Mouse (Mus musculus) skeletal muscle tissue, postnatal 0 days (tissue): ENCODE results near the gene Vinac1. TPM values are rescaled to one million over a fixed set of nuclear protein-coding genes. Genes with fewer than 3 reads are reported as not detected.

Experiments used
- polyA plus RNA-seq: library from polyadenylated mRNA; unstranded; fragments of >200 nt; fragmentation: Nextera tagmentation; extraction: Ambion mirVana; gene quantifications from 2 replicates; pipeline ENCODE4 v1.2.1, GENCODE M21; 2015

Vinac1 gene
- 0.10 and 0.14 TPM in 2 replicates for polyA plus RNA-seq

DNA sequence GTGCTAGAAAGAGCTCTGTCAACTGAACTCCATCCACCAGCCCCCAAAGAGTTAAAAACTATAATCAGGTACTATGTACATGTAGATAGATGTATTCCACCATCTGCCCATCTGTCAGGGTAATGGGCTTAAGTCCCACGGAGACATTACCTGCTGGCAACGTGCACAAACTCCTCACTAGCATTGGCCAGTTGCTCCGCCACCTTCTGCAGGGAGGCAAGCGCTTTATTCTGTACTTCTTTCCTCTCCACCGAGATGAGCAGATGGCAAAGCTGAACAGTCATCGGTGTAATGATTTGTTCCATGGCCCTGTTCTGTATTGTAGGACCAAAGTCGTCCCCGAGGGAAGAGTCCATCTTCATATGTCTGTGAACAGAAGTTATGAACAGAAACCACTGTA is at the start of gene Vinac1:
Gene Vinac1 (minus strand): TSS at position 362 of the 400 bp plus-strand sequence.

GRCm38 (mm10) chr2:129065437-129066282 is 17.7 kb upstream of the Vinac1 start, which contains the start of gene Ttl:
Ttl (plus strand) TSS chr2:129065942.

Other genes starting within 250 kb of the Vinac1 start
- gene Tmem87b, start 230.1 kb downstream of the Vinac1 start, polyA plus RNA-seq: 21.8 and 23.4 TPM in 2 replicates
- gene Fbln7, start 185.2 kb downstream of the Vinac1 start, polyA plus RNA-seq: 3.4 and 3.8 TPM in 2 replicates
- 6.9 and 7.1 TPM in 2 replicates for gene Zc3h8, start 104.1 kb downstream of the Vinac1 start, polyA plus RNA-seq
- 3.4 and 4.7 TPM in 2 replicates for gene Zc3h6, start 80.8 kb downstream of the Vinac1 start, polyA plus RNA-seq
- 13.2 and 13.3 TPM in 2 replicates for gene Gm10762, start 80.4 kb downstream of the Vinac1 start, polyA plus RNA-seq
- gene Ttl, start 17.8 kb upstream of the Vinac1 start, polyA plus RNA-seq: 10.2 and 11.6 TPM in 2 replicates
- gene Polr1b, start 52.8 kb upstream of the Vinac1 start, polyA plus RNA-seq: 8.9 and 9.2 TPM in 2 replicates
- 18.1 and 19.8 TPM in 2 replicates for gene Chchd5, start 81.5 kb upstream of the Vinac1 start, polyA plus RNA-seq
- 6.5 and 7.4 TPM in 2 replicates for gene Slc20a1, start 150.6 kb upstream of the Vinac1 start, polyA plus RNA-seq
- 9.3 and 11.1 TPM in 2 replicates for gene Ckap2l, start 249.0 kb upstream of the Vinac1 start, polyA plus RNA-seq